ENCODE assay signal across 16 mouse cellular contexts in the genomic region with DNA sequence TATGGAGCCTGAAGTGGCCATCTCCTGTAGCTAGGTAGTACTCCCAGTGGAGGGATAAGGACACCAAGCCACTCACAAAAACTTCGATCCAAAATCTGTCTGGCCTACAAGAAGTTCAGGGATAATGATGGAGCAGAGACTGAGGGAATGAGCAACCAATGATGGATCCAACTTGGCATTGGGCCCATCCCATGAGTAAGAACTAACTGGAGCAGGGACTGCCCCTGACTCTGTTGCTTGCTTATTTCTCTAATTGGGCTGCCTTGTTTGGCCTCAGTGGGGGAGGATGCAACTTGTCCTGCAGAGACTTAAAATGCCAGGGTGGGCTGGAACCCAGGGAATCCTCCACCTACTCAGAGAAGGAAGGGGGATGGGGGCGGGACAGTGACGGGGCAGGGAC.
A peak's percentile ranks its signal among the peaks of the same experiment; 100 is the strongest.
DNase-seq lines count a peak whose midpoint lies in the region; ATAC-seq and TF ChIP-seq lines count a peak whose summit lies in the region.
"Had no signal": no experiment of that assay in that cellular context is flagged by ENCODE, and none has a peak within 500 bp of the region (broad histone marks: within the 10 kb centered on the region; RNA-seq: fewer than 3 reads in every experiment).

No protein-coding gene starts in this region.

- no peak overlapping the region for H3K9ac ChIP-seq in stomach, postnatal 0 days (ENCODE audit: low read length)
- H3K9ac ChIP-seq: hindbrain, embryonic 15.5 days; neural tube, embryonic 12.5 days had no signal

- no peak overlapping the region for H3K27ac ChIP-seq in stomach, postnatal 0 days (replicated peaks)
- H3K27ac ChIP-seq: heart, adult 2 months; hindbrain, embryonic 15.5 days; neural tube, embryonic 12.5 days had no signal

- H3K4me3 ChIP-seq in stomach, postnatal 0 days (ENCODE audit: low read depth, low read length) = no peak overlapping the region
- H3K4me3 ChIP-seq: heart, adult 2 months; hindbrain, embryonic 15.5 days; neural tube, embryonic 12.5 days had no signal

- TF ChIP-seq EP300 in stomach, postnatal 0 days (optimal IDR thresholded peaks at IDR 0.05) = no peak

- no peak overlapping the region for H3K4me2 ChIP-seq in stomach, postnatal 0 days (replicated peaks; ENCODE audit: low read depth)
- H3K4me2 ChIP-seq: hindbrain, embryonic 15.5 days; liver, embryonic 11.5 days; neural tube, embryonic 12.5 days had no signal

- 79% methylated on average over 3 of the region's 3 CpGs for WGBS in stomach, postnatal 0 days

- DNase-seq in cerebellum, postnatal 25 days = peak; percentile 7 to 31
- no peak for DNase-seq in cerebellum, adult 8-10 months
- DNase-seq in layer of hippocampus, adult 11-12 months (ENCODE audit: low spot score) = peak; percentile 10
- DNase-seq in layer of hippocampus, adult 9-10 months (ENCODE audit: low spot score) = no peak
- DNase-seq in MN1 (ENCODE audit: low spot score) = peak; percentile 16
- DNase-seq in adrenal gland, postnatal 10 days = peak; percentile 67
- no peak for DNase-seq in heart, postnatal 25 days (ENCODE audit: low spot score)
- no peak for DNase-seq in stomach, postnatal 0 days (ENCODE audit: low spot score)
- DNase-seq: cerebellum, adult 9-10 months; heart, adult 2 months; kidney, adult 18-20 months; kidney, postnatal 25 days; thymus, postnatal 4 days had no signal

- no peak for TF ChIP-seq CTCF in stomach, postnatal 0 days (IDR thresholded peaks at IDR 0.05; ENCODE audit: low read depth)

- intact Hi-C loops in heart, postnatal 25 days (cut with DNase I) = loop anchor here (5.0 kb wide), 1 partner anchor 544 kb away; no protein-coding TSS in a partner anchor

- H3K4me1 ChIP-seq in stomach, postnatal 0 days (replicated peaks; ENCODE audit: control insufficient read depth, insufficient read depth) = no peaks in the 10 kb centered on the region
- H3K4me1 ChIP-seq: hindbrain, embryonic 15.5 days; neural tube, embryonic 12.5 days had no signal

- H3K36me3 ChIP-seq in stomach, postnatal 0 days (ENCODE audit: control insufficient read depth, insufficient read depth, low read length) = no peaks in the 10 kb centered on the region
- H3K36me3 ChIP-seq: hindbrain, embryonic 15.5 days; neural tube, embryonic 12.5 days had no signal

- no peaks in the 10 kb centered on the region for H3K27me3 ChIP-seq in stomach, postnatal 0 days (ENCODE audit: control insufficient read depth, insufficient read depth, low read length)
- H3K27me3 ChIP-seq: hindbrain, embryonic 15.5 days; neural tube, embryonic 12.5 days had no signal

- ATAC-seq in stomach, postnatal 0 days (ENCODE audit: low FRiP score, low TSS enrichment) = no peak

- no peaks in the 10 kb centered on the region for H3K9me3 ChIP-seq in stomach, postnatal 0 days (ENCODE audit: control insufficient read depth, low read length)
- H3K9me3 ChIP-seq: hindbrain, embryonic 15.5 days; neural tube, embryonic 12.5 days had no signal

Comparison
In these comparisons a context has a peak if more than half of its experiments do, and no peak if none do; other contexts are left out.
1. DNase-seq: peak in cerebellum, postnatal 25 days (2 of 2), layer of hippocampus, adult 11-12 months (single experiment), MN1 (single experiment) and adrenal gland, postnatal 10 days (single experiment); none in cerebellum, adult 8-10 months (single experiment), layer of hippocampus, adult 9-10 months (single experiment), heart, postnatal 25 days (single experiment) and stomach, postnatal 0 days (single experiment).